Mouse (Mus musculus) mature B cell (primary cell): ENCODE results near the gene Ero1l.

ENCODE experiments used
- in situ Hi-C: fragments of 300-500 bp; cut with MboI; formaldehyde crosslinking; loops from 2 replicates; pipeline ENCODE4 v1.14.3; 2019

The Ero1l gene

GRCm38 (mm10) chr14:45304389-45304788, 14.2 kb downstream of the Ero1l start:
- in situ Hi-C loops, result no loop called here

- in situ Hi-C loops, result no loop called here
These were observed 14.6 kb downstream of the Ero1l start for GRCm38 (mm10) chr14:45303939-45304338.

- in situ Hi-C loops, result no loop called here
These were observed 27.0 kb downstream of the Ero1l start for GRCm38 (mm10) chr14:45291608-45292007.

GRCm38 (mm10) chr14:45282066-45282465, 36.5 kb downstream of the Ero1l start:
- in situ Hi-C loops, result no loop called here

GRCm38 (mm10) chr14:45275816-45276215, 42.8 kb downstream of the Ero1l start:
- in situ Hi-C loops, result no loop called here

- in situ Hi-C loops, result no loop called here
These were observed 54.6 kb downstream of the Ero1l start for GRCm38 (mm10) chr14:45263831-45264592.

- in situ Hi-C loops, result no loop called here
These were observed 67.0 kb downstream of the Ero1l start for GRCm38 (mm10) chr14:45251548-45252076.

- in situ Hi-C loops, result loop anchor here (25.0 kb wide), 1 partner anchor 254 kb away; the partner anchor contains the start of gene Ptger2
These were observed 77.0 kb downstream of the Ero1l start for GRCm38 (mm10) chr14:45241613-45242012.

GRCm38 (mm10) chr14:45239042-45239441, 79.5 kb downstream of the Ero1l start:
- in situ Hi-C loops, result loop anchor here (25.0 kb wide), 1 partner anchor 252 kb away; the partner anchor contains the start of gene Ptger2
